Mouse (Mus musculus) erythroblast, embryonic 14.5 days (primary cell): Measurements from ENCODE around the gene Bcar3. TPM values are rescaled to one million over a fixed set of nuclear protein-coding genes. Genes with fewer than 3 reads are reported as not detected.
A peak's percentile ranks its signal among the peaks of the same experiment; 100 is the strongest.

Experiments
- H3K27me3 ChIP-seq: 2 replicates; pipeline ENCODE4 v1.6.1; 2012; ENCODE audit warnings: inconsistent platforms; ENCODE audit not compliant: control insufficient read depth
- H3K36me3 ChIP-seq: 2 replicates; pipeline ENCODE4 v1.6.1; 2012; ENCODE audit warnings: mild to moderate bottlenecking, inconsistent platforms; ENCODE audit not compliant: control insufficient read depth
- H3K4me1 ChIP-seq: 2 replicates; pipeline ENCODE4 v1.6.1; 2012; ENCODE audit warnings: inconsistent platforms; ENCODE audit not compliant: control insufficient read depth
- H3K4me3 ChIP-seq: replicated peaks from 2 replicates; pipeline ENCODE3; 2012; ENCODE audit warnings: moderate library complexity, mild to moderate bottlenecking, inconsistent platforms
- H3K9me3 ChIP-seq: 2 replicates; pipeline ENCODE4 v1.6.1; 2012; ENCODE audit warnings: low read length, inconsistent platforms, mixed read lengths; ENCODE audit not compliant: control insufficient read depth
- GATA1 ChIP-seq: IDR thresholded peaks from 2 replicates; pipeline ENCODE4 v1.6.1; 2012; ENCODE audit warnings: low read length, inconsistent platforms, mixed read lengths
- TAL1 ChIP-seq: IDR thresholded peaks from 3 replicates; pipeline ENCODE4 v1.6.1; 2012; ENCODE audit warnings: low read length, inconsistent platforms, mixed read lengths
- polyA plus RNA-seq: library from polyadenylated mRNA; stranded (reverse); fragments of >175 nt; gene quantifications from 2 replicates; pipeline ENCODE4 v1.2.3, GENCODE M21; 2012

Bcar3 gene
- polyA plus RNA-seq, 1 experiment, result not detected

DNA sequence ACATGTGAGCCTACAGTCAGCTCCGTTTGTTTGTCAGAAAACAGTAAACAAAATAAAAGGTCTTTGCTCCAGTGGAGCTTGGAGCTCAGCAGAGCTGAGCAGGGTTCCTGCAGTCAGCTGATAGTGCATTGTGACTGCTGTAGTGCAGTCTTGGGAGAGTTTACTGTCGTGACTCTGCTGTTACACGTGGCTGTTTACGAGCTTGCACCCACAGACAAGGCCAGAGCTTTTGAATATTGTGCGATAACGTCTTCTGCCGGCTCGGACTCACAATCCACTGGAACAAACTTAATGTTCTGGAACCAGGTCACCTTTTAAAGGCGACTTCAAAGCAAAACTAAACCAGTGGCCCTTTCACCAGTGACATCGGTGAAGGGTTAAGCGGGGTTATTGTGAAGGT, 123.5 kb downstream of the Bcar3 start:
- Histone ChIP-seq H3K27me3 (peaks cover 52% of the 10 kb centered on the region), H3K4me1 (no peaks in the 10 kb centered on the region; the same call in none of the 2 replicates), H3K9me3 (no peaks in the 10 kb centered on the region; the same call in 1 of the 2 replicates), H3K4me3 (no peak overlapping the region), H3K36me3 (no peaks in the 10 kb centered on the region)
- no peak for TF ChIP-seq TAL1
- no peak for TF ChIP-seq GATA1

DNA sequence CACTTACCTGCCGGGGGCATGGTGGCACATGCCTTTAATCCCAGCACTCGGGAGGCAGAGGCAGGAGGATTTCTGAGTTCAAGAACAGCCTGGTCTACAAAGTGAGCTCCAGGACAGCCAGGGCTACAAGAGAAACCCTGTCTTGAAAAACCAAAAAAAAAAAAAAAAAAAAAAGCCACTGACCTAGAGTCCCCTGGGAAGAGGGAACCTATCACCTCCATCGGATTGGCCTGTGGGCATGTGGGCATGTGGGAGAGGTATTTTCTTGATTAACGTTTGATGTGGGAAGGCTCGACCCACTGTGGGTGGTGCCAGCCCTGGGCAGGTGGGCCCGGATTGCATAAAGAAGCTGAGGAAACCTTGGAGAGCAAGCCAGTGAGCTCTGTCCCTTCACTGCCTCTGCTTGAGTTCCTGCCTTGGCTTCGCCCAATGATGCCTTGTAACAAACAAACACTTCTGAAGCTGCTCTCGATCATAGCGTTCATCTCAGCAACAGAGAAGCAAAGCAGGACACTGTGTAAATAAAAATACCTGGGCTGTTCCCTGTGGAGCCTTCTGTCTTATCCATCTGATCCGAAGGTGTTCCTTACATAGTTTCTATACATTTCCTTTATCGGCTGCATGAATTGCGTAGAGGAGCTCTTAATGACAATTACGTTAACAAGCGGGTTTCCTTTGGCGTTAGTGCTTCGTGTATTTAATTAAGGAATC, 124.8 kb downstream of the Bcar3 start:
- Histone ChIP-seq H3K27me3 (peaks cover 54% of the 10 kb centered on the region), H3K9me3 (no peaks in the 10 kb centered on the region; the same call in 1 of the 2 replicates), H3K4me1 (no peaks in the 10 kb centered on the region; the same call in none of the 2 replicates), H3K4me3 (no peak overlapping the region), H3K36me3 (no peaks in the 10 kb centered on the region)
- TF ChIP-seq GATA1, result no peak
- TF ChIP-seq TAL1, result no peak

DNA sequence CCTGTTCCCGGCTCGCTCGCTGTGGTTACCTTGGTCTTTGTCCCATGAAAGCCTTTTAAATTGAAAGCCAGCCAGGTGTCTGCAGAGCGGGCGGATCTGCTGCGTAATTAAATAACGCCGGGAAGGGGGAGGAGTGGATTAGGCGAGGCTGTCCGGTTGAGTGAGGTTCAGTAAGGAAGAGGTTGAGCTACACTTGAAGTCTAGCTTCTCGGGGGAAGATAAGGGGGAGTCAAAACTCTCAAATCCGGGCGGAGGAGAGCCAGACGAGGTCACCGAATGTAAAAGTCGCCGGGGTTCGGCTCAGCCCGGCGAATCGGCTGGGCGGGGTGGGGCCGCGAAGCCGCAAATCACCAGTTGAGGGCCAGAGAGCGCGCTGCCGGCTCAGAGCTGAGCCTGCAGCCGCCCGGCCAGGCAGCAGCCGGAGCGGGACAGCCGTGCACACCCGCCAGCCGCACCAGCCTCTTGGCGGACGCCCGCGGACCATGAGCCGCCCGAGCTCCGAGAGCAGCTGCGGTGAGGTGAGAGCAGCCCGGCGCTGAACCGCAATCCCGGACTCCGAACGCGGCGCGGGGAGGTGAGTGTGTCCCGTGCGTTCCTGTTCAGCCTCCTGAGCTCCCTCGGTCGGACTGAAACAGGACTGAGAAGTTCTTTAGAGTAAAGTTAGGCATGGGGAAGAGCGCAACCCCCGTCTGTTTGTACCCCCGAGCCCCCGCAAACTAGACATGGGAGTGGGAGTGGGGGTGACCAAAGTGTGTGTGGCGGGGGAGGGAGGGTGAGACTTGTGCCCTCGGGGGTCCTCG, 125.9 kb downstream of the Bcar3 start:
- TF ChIP-seq GATA1 (no peak), TAL1 (no peak)
- H3K36me3 ChIP-seq, result no peaks in the 10 kb centered on the region
- peaks cover 53% of the 10 kb centered on the region for H3K27me3 ChIP-seq

DNA sequence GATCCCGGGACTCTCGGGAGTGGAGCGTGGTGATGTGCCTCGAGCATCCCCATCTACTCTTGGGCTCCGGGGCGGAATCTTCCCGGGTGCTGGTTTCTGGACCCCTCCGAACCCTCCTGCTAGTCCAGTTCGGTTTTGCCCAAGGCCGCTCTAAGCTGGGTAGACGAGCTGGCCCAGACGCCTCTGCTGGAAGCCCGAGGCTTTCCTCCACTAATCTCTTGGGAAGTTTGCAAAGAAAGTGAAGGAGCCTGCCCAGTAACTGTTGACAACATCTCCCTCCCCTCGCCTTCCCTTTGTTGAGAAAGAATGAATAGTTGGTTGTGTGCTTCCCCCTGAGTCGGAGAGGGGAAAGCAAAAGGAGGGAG, 126.5 kb downstream of the Bcar3 start:
- Histone ChIP-seq H3K27me3 (peaks cover 53% of the 10 kb centered on the region), H3K9me3 (no peaks in the 10 kb centered on the region; the same call in 1 of the 2 replicates), H3K36me3 (no peaks in the 10 kb centered on the region), H3K4me3 (peak overlapping the region; percentile 57), H3K4me1 (no peaks in the 10 kb centered on the region; the same call in none of the 2 replicates)
- TF ChIP-seq GATA1, result no peak
- TF ChIP-seq TAL1, result no peak

More for the DNA sequence above, 125.9 kb downstream of the Bcar3 start:
- H3K9me3 ChIP-seq, result no peaks in the 10 kb centered on the region; the same call in 1 of the 2 replicates
- peak overlapping the region; percentile 57 for H3K4me3 ChIP-seq
- H3K4me1 ChIP-seq, result no peaks in the 10 kb centered on the region; the same call in none of the 2 replicates

DNA sequence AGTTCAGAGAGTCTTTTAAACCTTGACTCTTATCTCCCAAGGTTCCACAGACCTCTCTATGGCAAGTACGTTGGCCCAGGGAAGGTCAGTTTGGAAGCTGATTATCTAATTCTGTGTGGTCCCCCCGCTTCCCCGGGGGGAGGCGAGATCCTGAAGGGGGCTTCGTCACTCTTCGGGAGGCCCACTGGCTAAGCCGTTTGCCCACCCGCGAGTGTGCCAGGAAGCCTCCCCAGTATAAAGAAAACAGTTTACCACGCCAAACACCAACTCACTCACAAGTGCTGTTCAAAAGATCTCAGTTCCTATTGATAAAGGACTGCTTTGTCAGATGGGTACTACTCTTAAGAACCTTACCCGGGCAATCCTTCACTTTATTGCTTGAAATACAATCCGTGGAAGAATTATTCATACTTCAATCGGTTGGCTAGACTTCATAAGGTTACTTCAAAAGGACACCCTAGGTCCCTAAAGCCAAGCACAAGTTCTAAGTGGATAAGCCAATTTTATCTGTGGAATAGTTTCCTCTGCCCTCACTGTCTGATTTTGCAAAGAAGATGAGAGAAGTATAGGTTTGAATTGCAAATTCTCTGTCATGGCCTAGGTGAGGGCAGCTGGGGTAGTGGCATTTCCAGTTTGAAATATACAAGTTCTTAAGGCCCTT, 127.2 kb downstream of the Bcar3 start:
- H3K36me3 ChIP-seq, result no peaks in the 10 kb centered on the region
- no peaks in the 10 kb centered on the region; the same call in none of the 2 replicates for H3K4me1 ChIP-seq
- H3K9me3 ChIP-seq, result no peaks in the 10 kb centered on the region; the same call in 1 of the 2 replicates
- peaks cover 53% of the 10 kb centered on the region for H3K27me3 ChIP-seq
- no peak overlapping the region for H3K4me3 ChIP-seq
- TF ChIP-seq TAL1, result no peak

DNA sequence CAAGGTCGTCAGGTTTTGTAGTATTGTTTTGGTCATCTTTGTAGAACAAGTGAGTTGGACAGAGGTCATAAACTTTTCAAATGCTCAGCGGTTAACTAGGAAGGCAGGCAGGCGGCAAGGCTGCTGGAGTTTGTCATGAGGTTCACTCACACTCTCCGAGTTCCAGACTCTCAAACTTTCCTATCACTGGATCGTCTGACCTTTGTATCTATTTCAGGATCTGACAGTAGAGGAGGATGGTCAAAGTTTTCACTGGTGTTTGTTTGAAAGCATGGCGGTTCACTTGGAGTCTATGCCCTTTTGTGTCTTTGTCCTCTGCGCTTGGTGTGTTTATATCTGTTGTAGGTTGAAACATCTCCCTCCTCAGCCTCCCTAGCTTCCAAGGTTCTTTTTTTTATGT, 127.9 kb downstream of the Bcar3 start:
- Histone ChIP-seq H3K9me3 (no peaks in the 10 kb centered on the region; the same call in 1 of the 2 replicates), H3K4me3 (no peak overlapping the region), H3K36me3 (no peaks in the 10 kb centered on the region), H3K27me3 (peaks cover 53% of the 10 kb centered on the region), H3K4me1 (no peaks in the 10 kb centered on the region; the same call in none of the 2 replicates)
- TF ChIP-seq TAL1 (no peak), GATA1 (no peak)

DNA sequence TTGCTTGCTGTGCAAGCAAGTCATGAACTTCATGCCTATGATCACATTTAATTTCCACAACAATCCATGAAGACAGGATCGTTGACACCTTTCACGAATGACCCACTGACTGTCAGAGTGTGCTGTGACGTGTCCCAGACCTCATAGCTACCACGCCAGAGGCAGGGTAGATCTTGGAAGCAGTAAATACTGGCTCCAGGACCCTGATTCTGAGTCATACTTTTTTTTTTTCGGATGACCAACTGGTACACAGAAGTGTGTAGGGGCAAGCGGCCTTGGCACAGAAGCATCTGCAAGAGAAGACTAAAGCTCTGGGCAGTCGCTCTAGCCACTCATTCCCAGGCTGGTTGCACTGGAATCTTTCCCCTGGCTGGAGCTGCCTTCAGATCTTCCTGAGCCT, 128.3 kb downstream of the Bcar3 start:
- no peak for TF ChIP-seq TAL1
- no peak for TF ChIP-seq GATA1
- H3K4me1 ChIP-seq, result no peaks in the 10 kb centered on the region; the same call in none of the 2 replicates
- H3K36me3 ChIP-seq, result no peaks in the 10 kb centered on the region
- peaks cover 53% of the 10 kb centered on the region for H3K27me3 ChIP-seq
- H3K9me3 ChIP-seq, result no peaks in the 10 kb centered on the region; the same call in 1 of the 2 replicates
- H3K4me3 ChIP-seq, result no peak overlapping the region

DNA sequence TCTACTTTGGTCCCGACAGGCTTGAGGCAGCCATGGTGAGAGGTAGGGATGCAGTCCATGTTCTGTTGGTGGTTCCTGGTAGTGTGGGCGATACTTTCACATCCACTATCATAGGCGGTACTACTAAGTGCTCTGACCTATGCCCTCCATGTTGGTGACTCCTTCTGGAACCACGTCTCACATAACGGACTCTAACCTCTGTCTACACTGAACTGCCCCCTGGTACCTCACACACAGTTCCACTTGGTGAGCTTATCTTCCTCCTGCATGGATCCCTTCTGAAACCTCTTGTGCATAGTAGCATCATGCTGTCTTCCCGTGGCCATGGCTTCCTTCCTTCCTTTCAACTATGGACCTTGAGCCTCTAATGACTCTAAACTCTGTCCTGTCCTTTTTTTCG, 129.7 kb downstream of the Bcar3 start:
- H3K27me3 ChIP-seq, result peaks cover 40% of the 10 kb centered on the region
- no peak for TF ChIP-seq TAL1
- no peak for TF ChIP-seq GATA1
- no peaks in the 10 kb centered on the region for H3K36me3 ChIP-seq
- no peaks in the 10 kb centered on the region; the same call in 1 of the 2 replicates for H3K9me3 ChIP-seq
- no peaks in the 10 kb centered on the region; the same call in none of the 2 replicates for H3K4me1 ChIP-seq
- H3K4me3 ChIP-seq, result no peak overlapping the region

DNA sequence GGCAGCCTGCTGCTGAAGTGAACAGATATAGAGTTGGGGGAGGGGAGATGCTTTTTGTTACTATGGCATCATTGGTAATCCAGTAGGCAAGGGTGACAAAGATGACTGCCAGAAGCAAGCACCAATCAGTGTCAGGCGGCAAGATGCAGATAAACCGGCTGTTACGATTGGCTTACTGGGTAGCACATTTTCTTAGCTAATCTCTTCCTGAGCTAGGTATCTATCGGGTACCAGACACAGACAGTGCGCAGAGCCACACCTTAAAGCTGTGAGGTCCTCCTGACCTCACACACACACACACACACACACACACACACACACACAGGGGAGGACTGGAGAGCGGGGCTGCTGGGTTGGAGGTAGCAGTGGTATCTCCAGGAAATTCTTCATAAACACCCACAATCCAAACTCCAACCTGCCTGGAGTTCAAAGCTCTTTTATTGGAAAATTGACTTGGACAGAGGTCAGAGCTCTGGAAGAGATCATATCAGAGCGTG, 134.4 kb downstream of the Bcar3 start:
- Histone ChIP-seq H3K36me3 (no peaks in the 10 kb centered on the region), H3K4me3 (no peak overlapping the region), H3K27me3 (peaks cover 4% of the 10 kb centered on the region; the same call in 1 of the 2 replicates), H3K9me3 (no peaks in the 10 kb centered on the region), H3K4me1 (no peaks in the 10 kb centered on the region)
- TF ChIP-seq TAL1, result no peak
- no peak for TF ChIP-seq GATA1
